Mouse (Mus musculus) adrenal gland, adult 2 months (tissue): ENCODE measurements around the gene Rcan3. TPM values are rescaled to one million over a fixed set of nuclear protein-coding genes. Genes with fewer than 3 reads are reported as not detected.

Experiments used
- DNase-seq: peaks from one replicate; pipeline ENCODE4 v3.0.0; 2021
- long read RNA-seq: library from polyadenylated mRNA; stranded (forward); transcript quantifications from one replicate; pipeline ENCODE4 v2.0.0, GENCODE M21; 2021
- polyA plus RNA-seq: library from polyadenylated mRNA; depleted of rRNA; stranded (reverse); fragments of >200 nt; gene quantifications from 2 replicates; pipeline ENCODE4 v1.2.3, GENCODE M21; 2012; rRNA removed
- total RNA-seq, 2 experiments: library from RNA; stranded (reverse); gene quantifications; 2 replicates each; pipeline ENCODE4 v1.2.3; 2021

The Rcan3 gene
- 10 to 100 TPM; 12.1 to 24.4 TPM for total RNA-seq
- polyA plus RNA-seq, result 13.1 and 15.7 TPM in 2 replicates
- long read RNA-seq, full-length matches to known transcripts, result 6 of 13 reads
- long read RNA-seq, partial matches to known transcripts, result 0 of 13 reads
- long read RNA-seq, other reads (novel, unspliced or antisense), result 7 of 13 reads

GRCm38 (mm10) chr4:135433443-135434394, at the start of gene Rcan3:
TSS of gene Rcan3 (minus strand) at chr4:135433853.
- DNase-seq, result peak; percentile 92

- no peak for DNase-seq
These were observed 46.7 kb upstream of the Rcan3 start for GRCm38 (mm10) chr4:135480370-135480769.

GRCm38 (mm10) chr4:135477851-135478250, 44.2 kb upstream of the Rcan3 start:
- DNase-seq, result peak; percentile 63

DNA sequence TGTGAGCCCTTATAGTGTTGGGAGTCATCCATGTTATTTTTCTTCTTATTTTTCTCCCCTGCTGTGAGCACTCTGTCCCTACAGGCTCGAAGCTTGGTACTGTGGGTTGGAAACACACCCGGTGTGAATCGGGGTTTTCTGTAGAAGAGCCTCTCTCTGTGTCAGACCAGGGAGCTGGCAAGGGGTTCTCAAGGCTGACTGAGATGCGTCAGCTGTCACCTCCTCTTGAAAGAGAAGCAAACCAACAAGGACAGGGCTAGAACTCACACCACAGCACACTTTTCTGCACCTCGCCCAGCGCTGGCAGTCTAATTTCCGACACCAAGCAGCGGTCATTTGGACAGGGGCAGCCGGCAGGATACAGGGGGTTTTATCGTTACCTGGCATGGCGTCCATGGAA, 29.8 kb upstream of the Rcan3 start:
- peak; percentile 58 for DNase-seq

GRCm38 (mm10) chr4:135453572-135453971, 19.9 kb upstream of the Rcan3 start:
- DNase-seq, result no peak

- peak; percentile 13 for DNase-seq
These were observed 19.5 kb upstream of the Rcan3 start for GRCm38 (mm10) chr4:135453164-135453563.

DNA sequence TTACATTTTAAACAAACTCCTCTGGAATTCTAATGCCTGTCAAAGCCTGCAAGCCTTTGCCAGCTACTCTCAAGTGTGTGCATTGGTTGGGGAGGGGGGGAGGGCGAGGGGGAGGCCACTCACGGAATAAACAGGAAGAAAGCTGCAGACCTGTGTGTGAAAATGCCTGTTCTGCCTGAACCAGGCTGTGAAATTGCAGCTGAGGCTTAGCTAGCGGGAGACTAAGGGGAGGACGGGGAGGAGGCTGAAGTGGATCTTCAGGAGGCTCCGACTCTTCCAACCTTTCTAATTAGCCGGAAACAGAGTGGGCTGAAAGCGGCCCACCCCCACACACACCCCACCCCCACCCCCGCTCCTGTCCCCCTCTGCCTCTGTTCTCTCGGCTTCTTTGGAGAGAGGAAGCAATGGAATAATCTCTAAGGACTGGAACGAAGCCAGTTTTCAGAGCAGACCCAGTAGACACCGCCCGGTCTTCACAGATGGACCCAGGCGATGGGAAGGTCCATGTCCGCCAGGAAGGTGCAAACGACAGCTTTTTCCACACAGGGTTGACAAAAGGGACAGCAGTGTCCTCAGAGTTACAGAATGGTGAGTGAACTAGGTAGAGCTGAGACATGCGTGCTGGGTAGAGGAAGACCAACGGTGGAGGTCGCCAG, 17.8 kb upstream of the Rcan3 start:
- no peak for DNase-seq

- DNase-seq, result no peak
These were observed 8.8 kb upstream of the Rcan3 start for GRCm38 (mm10) chr4:135442473-135442872.

DNA sequence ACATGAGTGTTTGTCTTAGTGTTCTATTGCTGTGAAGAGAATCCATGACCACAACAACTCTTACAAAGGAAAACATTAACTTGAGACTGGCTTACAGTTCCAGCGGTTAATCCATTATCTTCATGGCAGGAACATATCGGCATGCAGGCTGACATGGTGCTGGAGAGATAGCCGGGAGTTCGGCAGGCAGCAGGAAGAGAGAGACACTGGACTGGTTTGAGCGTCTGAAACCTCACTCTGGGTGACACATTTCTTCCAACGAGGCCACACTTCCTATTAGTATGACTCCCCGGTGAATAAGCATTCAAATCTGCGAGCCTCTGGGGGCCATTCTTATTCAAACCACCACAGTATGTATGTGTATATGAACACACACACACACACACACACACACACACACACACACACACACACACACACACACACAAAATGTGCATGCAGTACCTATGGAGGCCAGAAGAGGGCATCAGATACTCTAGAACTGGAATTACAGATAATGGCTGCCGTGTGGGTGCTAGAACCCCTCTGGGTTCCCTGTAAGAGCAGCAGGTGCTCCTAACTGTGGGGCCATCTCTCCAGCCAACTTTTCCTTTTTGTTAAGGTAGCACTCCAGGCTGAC, 6.4 kb upstream of the Rcan3 start:
- no peak for DNase-seq

- peak; percentile 48 for DNase-seq
These were observed 5.6 kb upstream of the Rcan3 start for GRCm38 (mm10) chr4:135439188-135439647.

DNA sequence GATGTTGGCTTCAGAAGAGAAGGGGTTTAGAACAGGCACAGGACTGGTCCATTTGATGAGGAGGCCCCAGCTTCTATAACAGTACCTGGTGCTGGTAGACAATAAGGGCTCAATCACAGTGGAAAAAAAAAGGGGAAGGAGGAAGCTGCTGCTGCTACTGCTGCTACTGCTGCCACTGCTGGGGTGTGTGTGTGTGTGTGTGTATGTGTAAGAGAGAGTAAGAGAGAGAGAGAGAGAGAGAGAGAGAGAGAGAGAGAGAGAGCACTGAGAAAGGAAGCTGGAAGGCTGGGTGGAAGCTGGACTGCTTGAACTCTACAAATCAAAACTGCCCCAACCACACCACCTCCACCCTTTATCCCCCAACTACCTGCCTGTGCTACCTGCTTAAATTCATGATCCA, 4.3 kb upstream of the Rcan3 start:
- no peak for DNase-seq

DNA sequence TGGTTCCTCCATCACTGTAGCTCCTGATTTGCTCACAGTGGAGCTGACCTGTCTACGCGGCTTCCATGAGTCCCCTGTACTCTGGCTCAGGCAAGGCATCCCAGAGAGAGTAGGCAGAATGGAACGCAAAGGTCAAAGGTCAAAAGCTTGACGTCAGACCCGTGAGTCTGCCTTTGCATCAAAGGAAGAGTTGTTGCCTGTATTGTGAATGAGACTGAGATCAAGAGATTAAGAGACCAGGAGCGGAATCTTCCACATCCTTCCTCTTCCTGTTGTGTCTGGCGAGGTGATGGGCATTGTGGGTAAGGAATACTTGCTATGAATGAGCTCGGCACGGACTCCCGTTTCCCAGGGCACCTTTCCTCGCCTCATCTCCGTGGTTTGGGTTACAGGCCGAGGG, 2.6 kb upstream of the Rcan3 start:
- peak; percentile 34 for DNase-seq

DNA sequence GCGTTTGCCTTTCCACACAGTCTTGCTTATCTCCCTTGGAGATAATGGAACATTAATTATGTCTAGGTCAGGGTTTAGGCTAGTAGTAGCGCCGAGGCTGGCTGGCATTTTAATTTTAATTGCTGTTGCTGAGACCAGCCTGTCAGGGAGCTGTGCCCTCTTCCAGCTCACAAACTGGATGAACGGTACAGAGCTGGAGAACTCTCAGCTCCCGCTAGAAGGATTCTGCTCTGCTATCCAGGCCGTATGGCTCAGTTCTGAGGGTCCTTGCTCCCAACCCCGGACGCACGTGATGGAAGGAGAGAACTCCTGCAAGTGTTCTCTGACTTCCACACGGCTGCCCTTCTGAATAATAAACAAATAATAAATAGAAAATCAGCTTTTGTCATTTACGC, 739 bp upstream of the Rcan3 start:
- DNase-seq, result no peak

- peak; percentile 11 for DNase-seq
These were observed 589 bp downstream of the Rcan3 start for GRCm38 (mm10) chr4:135433086-135433442.

GRCm38 (mm10) chr4:135429990-135430760, 3.5 kb downstream of the Rcan3 start:
- DNase-seq, result peak; percentile 67

GRCm38 (mm10) chr4:135429383-135429782, 4.3 kb downstream of the Rcan3 start:
- no peak for DNase-seq

- no peak for DNase-seq
These were observed 7.1 kb downstream of the Rcan3 start for GRCm38 (mm10) chr4:135426587-135426986.

- no peak for DNase-seq
These were observed 8.0 kb downstream of the Rcan3 start for GRCm38 (mm10) chr4:135425625-135426024.

- no peak for DNase-seq
These were observed 12.7 kb downstream of the Rcan3 start for GRCm38 (mm10) chr4:135420961-135421360.

- no peak for DNase-seq
These were observed 13.2 kb downstream of the Rcan3 start for GRCm38 (mm10) chr4:135420416-135420815.

DNA sequence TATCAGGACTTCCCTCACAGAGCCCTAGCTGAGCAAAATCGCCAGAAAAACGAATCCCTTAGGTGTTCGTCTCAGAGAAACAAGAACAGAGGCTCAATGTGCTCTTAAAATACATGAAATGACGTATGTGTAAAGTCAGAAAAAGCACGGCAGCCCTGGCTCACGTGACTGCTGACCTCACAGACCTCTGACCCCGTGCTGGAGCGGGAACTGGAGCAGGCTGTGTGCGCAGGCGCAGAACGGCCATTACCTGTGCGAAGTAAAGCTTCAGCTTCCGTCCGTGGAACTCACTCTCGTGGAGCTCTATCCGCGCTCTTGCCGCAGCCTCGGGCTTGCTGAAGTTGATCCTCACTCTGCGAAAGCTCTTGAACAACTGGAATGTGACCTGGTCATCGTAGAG, 13.7 kb downstream of the Rcan3 start:
- DNase-seq, result no peak

GRCm38 (mm10) chr4:135416367-135416766, 17.3 kb downstream of the Rcan3 start:
- no peak for DNase-seq
